Comparison of ENCODE assay signal across 28 mouse cellular contexts in the genomic region with DNA sequence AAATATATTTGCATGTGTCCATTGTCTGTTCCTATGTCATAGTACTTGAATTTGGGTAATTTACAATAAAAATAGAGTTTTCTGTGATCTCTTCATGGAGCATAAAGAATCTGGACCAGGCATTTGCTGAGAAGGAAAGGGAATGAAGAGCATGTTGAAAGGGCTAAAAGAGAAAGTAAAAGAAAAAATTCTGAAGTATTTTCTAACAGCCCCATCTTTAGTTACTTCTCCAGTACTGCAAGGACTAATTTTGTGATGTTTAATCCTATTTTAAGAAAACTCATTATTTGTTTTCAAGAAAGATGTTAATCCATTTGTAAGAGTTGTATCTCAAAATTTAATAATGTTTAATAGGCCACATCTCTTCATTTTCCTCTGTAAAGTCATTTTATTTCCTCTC.
A peak's percentile ranks its signal among the peaks of the same experiment; 100 is the strongest.
DNase-seq lines count a peak whose midpoint lies in the region; ATAC-seq and TF ChIP-seq lines count a peak whose summit lies in the region.
"Had no signal": no experiment of that assay in that cellular context is flagged by ENCODE, and none has a peak within 500 bp of the region (broad histone marks: within the 10 kb centered on the region; RNA-seq: fewer than 3 reads in every experiment).

No protein-coding gene starts in this region.

- no peak overlapping the region for H3K4me3 ChIP-seq in liver, adult 2 months (ENCODE audit: insufficient read depth, low read depth, low read length)
- H3K4me3 ChIP-seq: forebrain, embryonic 15.5 days; heart, embryonic 10.5 days; heart, embryonic 15.5 days; hindbrain, embryonic 12.5 days; intestine, embryonic 15.5 days; limb, embryonic 12.5 days; liver, embryonic 12.5 days; midbrain, embryonic 10.5 days; stomach, embryonic 15.5 days had no signal

- no peaks in the 10 kb centered on the region; the same call in 1 of the 2 replicates for H3K4me1 ChIP-seq in liver, adult 2 months (ENCODE audit: control insufficient read depth, insufficient read depth, low read length)
- H3K4me1 ChIP-seq: forebrain, embryonic 15.5 days; heart, embryonic 10.5 days; heart, embryonic 15.5 days; hindbrain, embryonic 12.5 days; intestine, embryonic 15.5 days; limb, embryonic 12.5 days; liver, embryonic 12.5 days; midbrain, embryonic 10.5 days; stomach, embryonic 15.5 days had no signal

- no peak overlapping the region for H3K27ac ChIP-seq in liver, adult 2 months (replicated peaks; ENCODE audit: insufficient read depth, low read depth, low read length)
- H3K27ac ChIP-seq: forebrain, embryonic 15.5 days; heart, embryonic 10.5 days; heart, embryonic 15.5 days; hindbrain, embryonic 12.5 days; hindbrain, postnatal 0 days; intestine, embryonic 15.5 days; limb, embryonic 12.5 days; liver, embryonic 12.5 days; midbrain, embryonic 10.5 days; stomach, embryonic 15.5 days had no signal

- ATAC-seq in megakaryocyte progenitor cell, adult 5-6 weeks (replicated peaks; ENCODE audit: poor library complexity), result peak; percentile 31; the same call in 1 of the 2 replicates
- no peak for ATAC-seq in monocyte, adult 5-6 weeks (replicated peaks; ENCODE audit: insufficient number of reproducible peaks, low FRiP score, low TSS enrichment, poor library complexity, severe bottlenecking)
- ATAC-seq: CD4-positive, CD25-positive, alpha-beta regulatory T cell, adult 4 months; forebrain, embryonic 15.5 days; hindbrain, postnatal 0 days; intestine, embryonic 15.5 days; liver, embryonic 12.5 days; liver, postnatal 0 days had no signal

- no peak overlapping the region for H3K9ac ChIP-seq in liver, adult 2 months (ENCODE audit: low read depth, low read length)
- H3K9ac ChIP-seq: forebrain, embryonic 15.5 days; heart, embryonic 15.5 days; hindbrain, embryonic 12.5 days; intestine, embryonic 15.5 days; limb, embryonic 12.5 days; liver, embryonic 12.5 days; liver, postnatal 0 days; stomach, embryonic 15.5 days had no signal

- no peaks in the 10 kb centered on the region for H3K79me2 ChIP-seq in liver, adult 2 months (ENCODE audit: control insufficient read depth, insufficient read depth, low read length)

- no peak for TF ChIP-seq POLR2A in liver, adult 2 months (IDR thresholded peaks at IDR 0.05; ENCODE audit: extremely low read depth, insufficient read depth, low read length)

- TF ChIP-seq CTCF in liver, adult 2 months (IDR thresholded peaks at IDR 0.05; ENCODE audit: low read depth, low read length), result no peak

- H3K36me3 ChIP-seq in liver, adult 2 months (ENCODE audit: control insufficient read depth, insufficient read depth, low read length), result no peaks in the 10 kb centered on the region
- H3K36me3 ChIP-seq: forebrain, embryonic 15.5 days; heart, embryonic 10.5 days; heart, embryonic 15.5 days; hindbrain, embryonic 12.5 days; intestine, embryonic 15.5 days; limb, embryonic 12.5 days; liver, embryonic 12.5 days; midbrain, embryonic 10.5 days; stomach, embryonic 15.5 days had no signal

- peak; percentile 10 for DNase-seq in liver, adult 2 months (ENCODE audit: extremely low read depth, low read depth, low spot score)
- no peak for DNase-seq in liver
- DNase-seq in 416B (ENCODE audit: low read depth), result peak; percentile 16
- peak; percentile 32 for DNase-seq in Muller cell, postnatal 12 days (ENCODE audit: inconsistent ontology term)
- DNase-seq in lung, postnatal 14 days, result no peak
- DNase-seq: adrenal gland, postnatal 10 days; cerebellum, adult 8-10 months; cerebellum, postnatal 25 days; kidney, adult 2 months; kidney, postnatal 36 days; liver, postnatal 0 days; lung, postnatal 10 days; retina, postnatal 1 day; right cerebral cortex, postnatal 25 days; thymus, postnatal 14 days had no signal

- H3K27me3 ChIP-seq in liver, adult 2 months (ENCODE audit: control insufficient read depth, insufficient read depth, low read length), result no peaks in the 10 kb centered on the region
- H3K27me3 ChIP-seq: forebrain, embryonic 15.5 days; heart, embryonic 15.5 days; hindbrain, embryonic 12.5 days; intestine, embryonic 15.5 days; limb, embryonic 12.5 days; liver, embryonic 12.5 days; stomach, embryonic 15.5 days had no signal

Comparison
In these comparisons a context has a peak if more than half of its experiments do, and no peak if none do; other contexts are left out.
1. DNase-seq: peak in liver, adult 2 months (single experiment), 416B (single experiment) and Muller cell, postnatal 12 days (single experiment); none in liver (single experiment) and lung, postnatal 14 days (single experiment).